Comparison of ENCODE assay signal across 8 mouse cellular contexts in genomic region chr16:31199926-31200789, GRCm38 (mm10). TPM values are rescaled to one million over a fixed set of nuclear protein-coding genes. Genes with fewer than 3 reads are reported as not detected.
DNase-seq lines count a peak whose midpoint lies in the region; ATAC-seq lines count a peak whose summit lies in the region.

No protein-coding gene starts in this region.

- H3K4me1 ChIP-seq in embryonic facial prominence, embryonic 14.5 days (ENCODE audit: control insufficient read depth, insufficient read depth, low read length): peaks cover 13% of the 10 kb centered on the region; the same call in 1 of the 2 replicates
- peaks cover 11% of the 10 kb centered on the region for H3K4me1 ChIP-seq in kidney, embryonic 14.5 days (ENCODE audit: control insufficient read depth, insufficient read depth, low read length)

- peak; percentile 16 for ATAC-seq in embryonic facial prominence, embryonic 14.5 days (ENCODE audit: low read depth)
- ATAC-seq in kidney, embryonic 14.5 days (ENCODE audit: low FRiP score, low TSS enrichment): peak; percentile 37

- peak overlapping the region; percentile 83 for H3K4me2 ChIP-seq in embryonic facial prominence, embryonic 14.5 days (ENCODE audit: low read depth, low read length)
- H3K4me2 ChIP-seq in kidney, embryonic 14.5 days (replicated peaks; ENCODE audit: low read depth, low read length): peak overlapping the region; percentile 82

- no peaks in the 10 kb centered on the region for H3K27me3 ChIP-seq in embryonic facial prominence, embryonic 14.5 days (replicated peaks; ENCODE audit: control insufficient read depth, insufficient read depth, low read length)
- H3K27me3 ChIP-seq in kidney, embryonic 14.5 days (ENCODE audit: control insufficient read depth, insufficient read depth, low read length): no peaks in the 10 kb centered on the region

- peak overlapping the region; percentile 95 for H3K27ac ChIP-seq in embryonic facial prominence, embryonic 14.5 days (replicated peaks; ENCODE audit: low read depth, low read length)
- peak overlapping the region; percentile 77 for H3K27ac ChIP-seq in kidney, embryonic 14.5 days (ENCODE audit: low read depth, low read length)

- peak overlapping the region; percentile 94 for H3K9ac ChIP-seq in embryonic facial prominence, embryonic 14.5 days (ENCODE audit: low read depth, low read length)
- H3K9ac ChIP-seq in kidney, embryonic 14.5 days (ENCODE audit: low read depth, low read length): peak overlapping the region; percentile 76

- H3K9me3 ChIP-seq in embryonic facial prominence, embryonic 14.5 days (ENCODE audit: control insufficient read depth, low read length): no peaks in the 10 kb centered on the region
- H3K9me3 ChIP-seq in kidney, embryonic 14.5 days (ENCODE audit: control insufficient read depth, low read length): no peaks in the 10 kb centered on the region

- peak; percentile 68 for DNase-seq in layer of hippocampus, adult 11-12 months (ENCODE audit: low spot score)
- no peak for DNase-seq in layer of hippocampus, adult 9-10 months (ENCODE audit: low spot score)
- peak; percentile 53 for DNase-seq in embryonic facial prominence, embryonic 14.5 days (ENCODE audit: low spot score)
- DNase-seq in heart, adult 9 months (ENCODE audit: low spot score in 2 of 2): peak; percentile 75 to 79
- DNase-seq in liver: peak; percentile 73
- peak; percentile 22 to 40 for DNase-seq in monocyte, adult 2 months (ENCODE audit: low read depth in 1 of 2, low spot score in 2 of 2)
- peak; percentile 36 for DNase-seq in spleen, postnatal 36 days (ENCODE audit: low spot score in 2 of 2)

- under 1% methylated on average over 39 of the region's 56 CpGs for WGBS in embryonic facial prominence, embryonic 14.5 days
- WGBS in kidney, embryonic 14.5 days: under 1% methylated on average over 52 of the region's 56 CpGs

- H3K4me3 ChIP-seq in embryonic facial prominence, embryonic 14.5 days (ENCODE audit: low read depth, low read length): peak overlapping the region; percentile 94
- H3K4me3 ChIP-seq in kidney, embryonic 14.5 days (ENCODE audit: low read length): peak overlapping the region; percentile 87

- H3K36me3 ChIP-seq in embryonic facial prominence, embryonic 14.5 days (ENCODE audit: control insufficient read depth, insufficient read depth, low read length): no peaks in the 10 kb centered on the region
- no peaks in the 10 kb centered on the region for H3K36me3 ChIP-seq in kidney, embryonic 14.5 days (ENCODE audit: control insufficient read depth, insufficient read depth, low read length)

RNA-seq across cellular contexts. Expression of gene Acap2, which starts 0.9 kb away (rescaled TPM):
- polyA plus RNA-seq in embryonic facial prominence, embryonic 14.5 days (2014; fragmentation: Nextera tagmentation; extraction: Ambion mirVana): 26.3 and 27.2 TPM in 2 replicates
- 12.8 and 21.2 TPM in 2 replicates for polyA plus RNA-seq in kidney, embryonic 14.5 days (2014; fragmentation: Nextera tagmentation; extraction: Ambion mirVana)
